Mouse (Mus musculus) cerebellum, adult 2 months (tissue): ENCODE data around the gene Arid5a.

Experiments used
- CTCF ChIP-seq: fragments of 200-500 bp; IDR thresholded peaks from 2 replicates; pipeline ENCODE4 v1.5.1; 2011; ENCODE audit warnings: low read depth, mild to moderate bottlenecking, control low read depth, low read length, moderate library complexity, borderline replicate concordance; ENCODE audit not compliant: insufficient read depth
- POLR2A ChIP-seq: fragments of 200-500 bp; IDR thresholded peaks from 2 replicates; pipeline ENCODE4 v1.6.1; 2011; ENCODE audit warnings: low read length, control low read depth, borderline replicate concordance; ENCODE audit not compliant: insufficient read depth

GRCm38 (mm10) chr1:36260418-36260817 lies 47.1 kb upstream of the Arid5a start:
- TF ChIP-seq CTCF = no peak
- no peak for TF ChIP-seq POLR2A
